Comparison of ENCODE assay signal across 21 mouse cellular contexts in the genomic region with DNA sequence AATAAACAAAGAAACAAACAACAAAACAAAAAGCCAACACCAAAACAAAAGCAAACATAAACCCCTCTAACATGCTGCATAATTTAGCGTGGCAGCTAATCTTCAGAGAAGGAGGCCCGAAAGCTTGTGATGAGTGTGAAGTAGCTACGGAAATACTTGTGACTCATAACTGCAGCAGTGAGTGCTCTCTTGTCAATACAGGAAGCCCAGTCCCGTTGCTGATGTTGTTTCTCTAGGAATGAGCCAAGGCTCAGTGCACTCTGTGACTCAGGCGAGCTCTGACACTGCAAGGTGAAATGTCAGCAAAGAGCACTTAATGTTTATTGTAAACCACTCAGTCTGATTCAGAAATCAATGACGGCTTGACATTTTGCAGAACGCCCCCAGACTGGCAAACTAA. TPM values are rescaled to one million over a fixed set of nuclear protein-coding genes. Genes with fewer than 3 reads are reported as not detected.
DNase-seq lines count a peak whose midpoint lies in the region; ATAC-seq and TF ChIP-seq lines count a peak whose summit lies in the region.
"Had no signal": no experiment of that assay in that cellular context is flagged by ENCODE, and none has a peak within 500 bp of the region (broad histone marks: within the 10 kb centered on the region; RNA-seq: fewer than 3 reads in every experiment).

No protein-coding gene starts in this region.

- H3K27me3 ChIP-seq in intestine, postnatal 0 days (replicated peaks; ENCODE audit: control insufficient read depth, insufficient read depth, low read length) = no peaks in the 10 kb centered on the region
- H3K27me3 ChIP-seq in intestine, embryonic 15.5 days (replicated peaks) = no peaks in the 10 kb centered on the region
- H3K27me3 ChIP-seq in CH12.LX (replicated peaks) = no peaks in the 10 kb centered on the region
- H3K27me3 ChIP-seq: embryonic facial prominence, embryonic 15.5 days; forebrain, embryonic 13.5 days; hindbrain, embryonic 12.5 days; neural tube, embryonic 15.5 days had no signal

- TF ChIP-seq EP300 in CH12.LX (IDR thresholded peaks at IDR 0.05; ENCODE audit: low read length) = peak; percentile 63

- dilution Hi-C loops in CH12.LX (cut with MboI; ENCODE audit: extremely low pct_ligation_motif_present, extremely low pct_unique_long_range_greater_than_20kb, low sequenced_read_pairs) = no loop called here

- in situ Hi-C loops in CH12.LX (cut with MboI; ENCODE audit: low pct_ligation_motif_present, low pct_unique_long_range_greater_than_20kb, low sequenced_read_pairs) = no loop called here

- no peaks in the 10 kb centered on the region for H3K4me1 ChIP-seq in intestine, postnatal 0 days (replicated peaks; ENCODE audit: control insufficient read depth, insufficient read depth, low read length)
- no peaks in the 10 kb centered on the region for H3K4me1 ChIP-seq in intestine, embryonic 15.5 days (replicated peaks)
- peaks cover 0 to 7% of the 10 kb centered on the region in 2 experiments; a peak in 2 of 4 replicates for H3K4me1 ChIP-seq in CH12.LX (ENCODE audit: control insufficient read depth in 1 of 2, insufficient read depth in 2 of 2)
- H3K4me1 ChIP-seq: embryonic facial prominence, embryonic 15.5 days; forebrain, embryonic 13.5 days; hindbrain, embryonic 12.5 days; limb, embryonic 12.5 days; neural tube, embryonic 15.5 days had no signal

- TF ChIP-seq RAD21 in CH12.LX (IDR thresholded peaks at IDR 0.05; ENCODE audit: low read depth, low read length) = no peak

- H3K9me3 ChIP-seq in intestine, postnatal 0 days (ENCODE audit: control insufficient read depth) = no peaks in the 10 kb centered on the region
- H3K9me3 ChIP-seq in intestine, embryonic 15.5 days = no peaks in the 10 kb centered on the region
- no peaks in the 10 kb centered on the region for H3K9me3 ChIP-seq in CH12.LX (replicated peaks; ENCODE audit: low read length)
- H3K9me3 ChIP-seq: embryonic facial prominence, embryonic 15.5 days; forebrain, embryonic 13.5 days; hindbrain, embryonic 12.5 days; limb, embryonic 12.5 days; neural tube, embryonic 15.5 days had no signal

- 48% methylated on average over 7 of the region's 7 CpGs for WGBS in intestine, postnatal 0 days
- 44% methylated on average over 7 of the region's 7 CpGs for WGBS in intestine, embryonic 15.5 days

- DNase-seq in 3T3-L1 (ENCODE audit: low read depth, low spot score) (peak; percentile 71), CH12.LX (ENCODE audit: extremely low read depth) (peak; percentile 49)
- DNase-seq in induced T-regulatory cell, adult 2 months (ENCODE audit: low read depth) = peak; percentile 66
- DNase-seq in kidney, postnatal 14 days = no peak
- DNase-seq in urinary bladder, adult 2 months (ENCODE audit: low spot score) = no peak
- DNase-seq: cerebellum, adult 9-10 months; gastrocnemius, postnatal 25 days; heart, postnatal 10 days; kidney, adult 18-20 months; kidney, postnatal 10 days; midbrain, embryonic 14.5 days; thymus, postnatal 36 days had no signal

- H3K9ac ChIP-seq in intestine, postnatal 0 days (ENCODE audit: low read depth, low read length) = no peak overlapping the region
- H3K9ac ChIP-seq in intestine, embryonic 15.5 days = no peak overlapping the region
- no peak overlapping the region for H3K9ac ChIP-seq in CH12.LX (ENCODE audit: insufficient read depth, low read depth)
- H3K9ac ChIP-seq: embryonic facial prominence, embryonic 15.5 days; forebrain, embryonic 13.5 days; hindbrain, embryonic 12.5 days; limb, embryonic 12.5 days; neural tube, embryonic 15.5 days had no signal

- no peak overlapping the region for H3K27ac ChIP-seq in intestine, postnatal 0 days (ENCODE audit: low read depth, low read length)
- no peak overlapping the region for H3K27ac ChIP-seq in intestine, embryonic 15.5 days
- no peak overlapping the region for H3K27ac ChIP-seq in CH12.LX (ENCODE audit: insufficient read depth, low read depth)
- H3K27ac ChIP-seq: embryonic facial prominence, embryonic 15.5 days; forebrain, embryonic 13.5 days; hindbrain, embryonic 12.5 days; limb, embryonic 12.5 days; neural tube, embryonic 15.5 days had no signal

- no peak overlapping the region for H3K4me3 ChIP-seq in intestine, postnatal 0 days (ENCODE audit: low read depth, low read length)
- H3K4me3 ChIP-seq in intestine, embryonic 15.5 days (replicated peaks) = no peak overlapping the region
- H3K4me3 ChIP-seq in CH12.LX (replicated peaks in 1 of 3; ENCODE audit: low read depth in 2 of 3, low read length in 2 of 3, poor library complexity in 1 of 3) = no peak overlapping the region
- H3K4me3 ChIP-seq: embryonic facial prominence, embryonic 15.5 days; forebrain, embryonic 13.5 days; hindbrain, embryonic 12.5 days; limb, embryonic 12.5 days; myocyte; neural tube, embryonic 15.5 days had no signal

- no peaks in the 10 kb centered on the region for H3K79me2 ChIP-seq in CH12.LX (replicated peaks; ENCODE audit: control insufficient read depth, extremely low read depth, insufficient read depth, poor library complexity, severe bottlenecking)

- no peak for TF ChIP-seq CTCF in intestine, postnatal 0 days (IDR thresholded peaks at IDR 0.05; ENCODE audit: low read depth)
- TF ChIP-seq CTCF in CH12.LX (conservative IDR thresholded peaks at IDR 0.05 in 1 of 2, IDR thresholded peaks at IDR 0.05 in 1 of 2; ENCODE audit: low read depth in 2 of 2, low read length in 2 of 2) = no peak

- ATAC-seq in intestine, postnatal 0 days = 0 out of 2 replicates have a peak, but pooled peaks have one; percentile 25
- ATAC-seq in intestine, embryonic 15.5 days = no peak
- ATAC-seq: forebrain, embryonic 13.5 days had no signal

- no peak for TF ChIP-seq POLR2A in CH12.LX (IDR thresholded peaks at IDR 0.05; ENCODE audit: low read depth, low read length)

- H3K36me3 ChIP-seq in intestine, postnatal 0 days (ENCODE audit: control insufficient read depth, insufficient read depth) = no peaks in the 10 kb centered on the region
- H3K36me3 ChIP-seq in intestine, embryonic 15.5 days = no peaks in the 10 kb centered on the region
- no peaks in the 10 kb centered on the region for H3K36me3 ChIP-seq in CH12.LX (replicated peaks in 1 of 2; ENCODE audit: control insufficient read depth in 1 of 2, insufficient read depth in 1 of 2, low read length in 1 of 2)
- H3K36me3 ChIP-seq: embryonic facial prominence, embryonic 15.5 days; hindbrain, embryonic 12.5 days; limb, embryonic 12.5 days; neural tube, embryonic 15.5 days had no signal

- no peak overlapping the region for H3K4me2 ChIP-seq in intestine, postnatal 0 days (replicated peaks; ENCODE audit: low read depth)
- no peak overlapping the region for H3K4me2 ChIP-seq in intestine, embryonic 15.5 days (replicated peaks)
- H3K4me2 ChIP-seq in CH12.LX (ENCODE audit: insufficient read depth, low read depth, poor library complexity, severe bottlenecking) = no peak overlapping the region
- H3K4me2 ChIP-seq: embryonic facial prominence, embryonic 15.5 days; forebrain, embryonic 13.5 days; hindbrain, embryonic 12.5 days; limb, embryonic 12.5 days; neural tube, embryonic 15.5 days had no signal

TF ChIP-seq in CH12.LX, 34 proteins besides CTCF, POLR2A, EP300 and RAD21:
- TF ChIP-seq IRF4 (IDR thresholded peaks at IDR 0.05; ENCODE audit: low read depth, low read length) (peak; percentile 85), RCOR1 (conservative IDR thresholded peaks at IDR 0.05; ENCODE audit: low read depth, low read length) (no peak), BHLHE40 (IDR thresholded peaks at IDR 0.05; ENCODE audit: low read depth, low read length) (0 out of 2 replicates have a peak, but pooled peaks have one; percentile 31), JUN (IDR thresholded peaks at IDR 0.05; ENCODE audit: insufficient read depth, low read depth, low read length) (peak; percentile 45), ELF1 (IDR thresholded peaks at IDR 0.05; ENCODE audit: low read depth, low read length) (peak; percentile 49; the same call in 1 of the 2 replicates), TBP (conservative IDR thresholded peaks at IDR 0.05; ENCODE audit: low read depth, low read length) (no peak), JUND (conservative IDR thresholded peaks at IDR 0.05; ENCODE audit: low read depth, low read length) (peak; percentile 60; the same call in 1 of the 2 replicates), MEF2A (IDR thresholded peaks at IDR 0.05; ENCODE audit: borderline replicate concordance, low read depth, low read length) (peak; percentile 34; the same call in 1 of the 2 replicates)

RNA-seq across cellular contexts. Expression of a gene that starts 7.2 kb away (rescaled TPM):
- polyA plus RNA-seq in intestine, postnatal 0 days (2015; fragmentation: Nextera tagmentation; extraction: Ambion mirVana) = 105 and 119 TPM in 2 replicates
- polyA plus RNA-seq in intestine, embryonic 15.5 days (2015; fragmentation: Nextera tagmentation; extraction: Ambion mirVana) = 59.2 and 77.1 TPM in 2 replicates
- total RNA-seq in CH12.LX (2012; rRNA removed) = not detected in 2 replicates
- total RNA-seq in CH12.LX (2014; rRNA removed) = not detected in 2 replicates
- not detected in 2 replicates for polyA plus RNA-seq in CH12.LX (2012; ENCODE audit: insufficient read length, low read depth)
- 0.07 and 0.21 TPM in 2 replicates for polyA plus RNA-seq in urinary bladder, adult 2 months (2012; rRNA removed)
- total RNA-seq: heart, postnatal 10 days; megakaryocyte, adult 5-6 weeks had no signal
- polyA plus RNA-seq: limb, embryonic 12.5 days; myocyte had no signal

RNA-seq across cellular contexts. Expression of a gene that starts 51.6 kb away (rescaled TPM):
- 9.8 and 10.6 TPM in 2 replicates for polyA plus RNA-seq in intestine, postnatal 0 days (2015; fragmentation: Nextera tagmentation; extraction: Ambion mirVana)
- polyA plus RNA-seq in intestine, embryonic 15.5 days (2015; fragmentation: Nextera tagmentation; extraction: Ambion mirVana) = 20.4 and 21.2 TPM in 2 replicates
- total RNA-seq in CH12.LX (2012; rRNA removed) (18.0 and 18.8 TPM in 2 replicates), CH12.LX (2014; rRNA removed) (16.6 and 16.7 TPM in 2 replicates)
- 31.3 TPM in 2 replicates for polyA plus RNA-seq in CH12.LX (2012; ENCODE audit: insufficient read length, low read depth)
- 47.2 and 52.0 TPM in 2 replicates for polyA plus RNA-seq in urinary bladder, adult 2 months (2012; rRNA removed)

Comparison
In these comparisons a context has a peak if more than half of its experiments do, and no peak if none do; other contexts are left out.
1. DNase-seq: peak in 3T3-L1 (single experiment), CH12.LX (single experiment) and induced T-regulatory cell, adult 2 months (single experiment); none in kidney, postnatal 14 days (single experiment) and urinary bladder, adult 2 months (single experiment).
2. RNA of a gene that starts 7.2 kb away (polyA plus RNA-seq): 105 to 119 TPM in intestine, postnatal 0 days and 59.2 to 77.1 TPM in intestine, embryonic 15.5 days; 0.07 to 0.21 TPM in urinary bladder, adult 2 months and not detected in CH12.LX; every median in the first group is over 10 times any median in the second.